Mouse (Mus musculus) thymus, postnatal 14 days (tissue): ENCODE measurements around the gene Oit3.

Source experiments
- DNase-seq: peaks from one replicate; pipeline ENCODE4 v3.0.0; 2021

Oit3 gene

DNA sequence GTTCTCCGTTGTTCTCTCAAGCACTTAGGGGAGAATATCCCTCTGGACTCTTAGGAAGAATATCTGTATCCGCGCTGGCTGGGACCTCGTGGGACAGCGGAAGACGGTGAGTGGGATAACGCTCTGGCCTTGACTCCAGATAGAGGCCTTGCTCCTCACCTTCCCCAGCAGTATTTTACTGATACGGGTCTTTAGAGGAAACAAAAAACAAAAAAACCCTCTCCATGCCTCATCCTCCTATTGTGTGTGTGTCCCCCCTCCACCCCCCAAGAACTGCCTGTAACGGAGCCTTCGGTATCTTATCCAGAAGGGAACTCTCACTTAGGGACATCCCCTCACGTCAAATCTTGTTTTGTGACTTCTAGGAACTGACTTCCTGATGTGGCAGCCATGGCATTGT, at the start of gene Oit3:
TSS of gene Oit3 (minus strand) at position 44 of the 400 bp plus-strand sequence.
- no peak for DNase-seq

DNA sequence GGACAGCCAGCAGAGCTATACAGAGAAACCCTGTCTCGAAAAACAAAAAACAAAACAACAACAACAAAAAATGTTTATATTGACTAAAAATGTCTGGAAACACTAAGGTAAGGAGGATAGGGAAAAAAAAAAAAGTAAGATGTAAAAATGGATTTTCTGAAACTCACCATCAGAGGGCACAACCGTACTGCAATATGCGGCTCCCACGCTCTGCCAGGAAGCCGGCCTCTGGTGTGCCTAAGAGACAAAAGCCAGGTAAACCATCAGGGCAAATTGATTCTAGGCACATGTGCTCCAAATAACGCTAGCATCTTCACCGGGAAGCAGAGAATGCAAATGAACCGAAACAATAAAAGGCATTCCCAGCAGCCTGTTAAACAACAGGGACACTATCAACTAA, 49.3 kb upstream of the Oit3 start:
- peak; percentile 52 for DNase-seq

DNA sequence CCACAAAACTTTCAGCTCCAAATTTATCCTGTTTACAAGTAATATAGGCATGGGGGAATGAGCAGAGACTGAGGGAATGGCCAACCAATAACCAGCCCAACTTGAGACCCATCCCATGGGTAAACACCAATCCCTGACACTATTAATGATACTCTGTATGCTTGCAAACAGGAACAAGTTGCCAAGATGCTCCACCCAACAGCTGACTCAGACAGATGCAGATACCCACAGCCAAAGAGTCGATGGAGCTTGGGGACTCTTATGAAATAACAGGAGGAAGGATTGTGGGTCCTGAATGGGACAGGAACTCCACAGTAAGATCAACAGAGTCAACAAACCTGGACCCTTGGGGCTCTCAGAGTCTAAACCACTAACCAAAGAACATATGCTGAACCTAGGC, 47.8 kb upstream of the Oit3 start:
- no peak for DNase-seq

DNA sequence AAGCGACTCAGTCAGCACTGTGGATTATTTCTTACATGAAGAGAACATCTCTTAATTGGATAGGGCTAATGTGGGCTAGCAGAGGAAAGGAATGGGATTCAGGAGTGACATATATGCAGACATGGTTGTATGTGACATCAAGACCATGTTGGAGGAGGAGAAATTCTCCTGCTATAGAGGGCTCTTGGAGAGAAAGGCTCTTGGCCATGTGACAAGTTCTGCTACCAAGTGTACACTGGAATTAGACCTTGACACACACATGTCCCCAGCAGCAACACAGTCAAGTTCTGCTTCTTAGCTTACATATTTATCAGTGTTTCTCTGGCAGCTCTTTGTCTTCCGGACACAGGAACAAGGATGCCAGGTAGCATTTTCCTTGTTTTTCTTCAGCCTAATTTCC, 45.8 kb upstream of the Oit3 start:
- no peak for DNase-seq

DNA sequence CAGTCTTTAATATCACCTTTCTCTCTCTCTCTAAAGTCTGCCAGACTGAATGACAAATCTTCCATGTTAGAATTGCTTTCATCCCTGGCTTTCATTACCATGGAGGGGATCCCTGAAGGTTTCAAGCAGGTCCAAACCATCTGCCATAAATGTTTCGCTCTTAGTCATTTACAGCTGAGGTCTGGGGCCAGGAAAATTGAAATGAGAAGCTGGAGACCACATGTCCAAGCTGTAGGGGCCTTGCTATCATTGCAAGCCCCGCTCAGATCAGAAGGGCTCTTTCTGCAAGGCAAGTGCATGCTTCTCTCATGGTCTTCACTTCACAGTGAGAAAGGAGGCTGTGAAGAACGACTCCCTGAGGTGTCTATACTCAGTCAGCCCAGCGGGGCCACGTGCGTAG, 42.7 kb upstream of the Oit3 start:
- DNase-seq: no peak

DNA sequence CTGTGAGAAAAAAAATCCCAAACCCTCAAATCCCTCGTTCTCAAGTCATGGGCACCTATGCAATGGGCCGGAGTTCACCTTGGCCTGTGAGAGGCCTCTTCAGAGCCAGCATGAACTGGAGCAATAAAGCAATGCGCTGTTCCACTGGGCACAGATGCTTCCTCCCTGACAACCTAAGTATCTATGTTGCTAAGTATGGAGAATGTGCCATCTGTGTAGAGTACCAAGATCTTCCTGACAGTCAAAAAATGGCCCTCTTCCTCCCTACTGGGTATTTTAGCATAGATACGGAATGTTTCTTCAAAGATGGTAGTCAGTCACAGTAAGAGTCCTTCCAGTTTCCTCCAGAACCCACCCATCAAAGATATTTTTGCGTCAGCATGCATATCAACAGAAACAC, 39.8 kb upstream of the Oit3 start:
- DNase-seq: no peak

DNA sequence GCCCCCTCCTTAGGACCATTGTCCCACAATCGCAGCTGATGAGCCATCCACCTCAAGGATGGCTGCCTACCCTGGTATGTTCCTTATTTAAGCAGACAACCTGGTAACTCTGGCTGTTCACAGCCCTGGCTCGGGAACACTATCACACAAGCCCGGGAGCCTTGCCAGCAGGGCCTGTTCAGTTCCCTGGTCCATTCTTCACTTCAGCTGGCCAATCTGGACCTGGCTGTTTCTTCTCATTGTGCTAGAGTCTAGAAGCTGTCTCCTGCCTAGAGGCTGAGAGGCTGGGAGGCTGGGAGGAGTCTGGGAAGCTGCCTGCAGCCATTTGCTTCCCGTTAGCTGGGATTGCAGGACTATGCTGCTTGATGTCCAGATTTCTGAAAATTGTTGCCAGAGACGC, 28.9 kb upstream of the Oit3 start:
- no peak for DNase-seq

DNA sequence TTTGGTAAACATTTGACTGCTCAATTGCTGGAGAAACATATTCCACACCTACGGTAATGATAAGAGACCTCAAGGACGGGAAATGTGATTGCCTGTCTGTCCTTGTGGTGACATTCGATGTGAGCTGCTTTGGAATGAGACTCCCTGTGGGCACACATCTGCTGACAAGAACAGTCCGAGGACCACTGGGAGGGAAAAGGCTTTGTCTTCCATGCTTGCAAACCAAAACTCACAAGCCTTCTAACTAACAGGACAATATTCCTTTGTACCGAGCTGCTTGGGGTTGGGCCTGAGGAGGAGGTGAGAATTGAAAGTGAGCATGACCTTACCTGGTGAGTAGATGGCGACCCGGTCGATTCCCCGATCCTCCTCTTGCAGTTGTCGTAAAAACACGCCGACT, 25.7 kb upstream of the Oit3 start:
- no peak for DNase-seq

DNA sequence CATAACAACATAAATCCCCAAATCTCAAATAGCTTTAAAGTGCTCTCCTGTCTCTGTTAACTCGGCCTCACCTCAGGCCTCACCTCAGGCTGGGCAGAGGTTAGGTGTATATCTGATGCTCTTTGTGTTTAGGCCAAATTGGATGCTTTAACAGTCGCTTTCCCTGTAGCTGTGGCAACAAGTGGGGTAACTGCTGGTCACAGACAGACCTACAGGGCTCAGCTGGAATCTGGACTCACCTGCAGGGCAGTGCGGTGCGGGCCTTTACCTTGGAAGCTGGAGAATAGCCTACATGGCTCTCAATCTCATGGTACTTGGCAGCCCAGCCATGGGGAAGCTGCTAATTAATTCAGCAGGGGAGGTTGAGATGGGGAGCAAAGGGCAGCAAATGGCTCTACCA, 25.0 kb upstream of the Oit3 start:
- no peak for DNase-seq

DNA sequence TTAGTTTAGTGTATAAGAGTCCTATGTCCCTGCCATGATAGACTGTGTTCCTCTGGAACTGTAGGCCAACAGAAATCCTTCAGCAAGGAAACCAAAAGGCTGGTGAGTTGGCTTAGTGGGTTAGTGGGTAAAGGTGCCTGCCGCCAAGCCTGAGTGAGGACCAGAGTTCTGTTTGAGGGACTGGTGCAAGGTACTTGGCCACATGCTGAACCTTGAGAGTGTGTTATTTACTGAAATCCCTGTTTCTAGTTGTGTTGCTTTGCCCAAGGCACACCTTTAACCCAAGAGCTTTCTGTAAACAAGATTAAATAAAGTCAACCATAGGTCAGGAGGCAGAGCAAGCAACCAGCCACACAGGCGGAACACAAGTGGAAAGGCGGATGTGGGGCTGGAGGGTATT, 24.0 kb upstream of the Oit3 start:
- DNase-seq: no peak

DNA sequence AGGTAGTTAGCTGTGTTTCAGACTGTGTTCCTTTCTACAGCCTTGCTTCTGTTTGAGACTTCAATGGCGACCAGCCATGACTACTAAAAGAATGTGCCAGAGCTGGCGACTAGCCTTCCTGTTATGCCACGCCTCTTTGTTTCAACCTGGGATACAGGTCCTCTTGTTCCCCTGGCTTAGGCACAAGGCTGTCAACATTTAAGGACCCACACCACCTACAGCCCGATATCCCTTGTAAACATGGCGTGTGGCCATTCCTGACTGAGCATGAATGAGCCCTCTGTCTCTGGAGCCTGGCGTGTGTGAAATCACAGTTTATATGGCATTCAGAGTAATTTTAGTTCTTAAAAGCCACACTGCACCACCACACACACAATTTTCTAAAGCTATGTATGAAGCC, 20.7 kb upstream of the Oit3 start:
- no peak for DNase-seq

DNA sequence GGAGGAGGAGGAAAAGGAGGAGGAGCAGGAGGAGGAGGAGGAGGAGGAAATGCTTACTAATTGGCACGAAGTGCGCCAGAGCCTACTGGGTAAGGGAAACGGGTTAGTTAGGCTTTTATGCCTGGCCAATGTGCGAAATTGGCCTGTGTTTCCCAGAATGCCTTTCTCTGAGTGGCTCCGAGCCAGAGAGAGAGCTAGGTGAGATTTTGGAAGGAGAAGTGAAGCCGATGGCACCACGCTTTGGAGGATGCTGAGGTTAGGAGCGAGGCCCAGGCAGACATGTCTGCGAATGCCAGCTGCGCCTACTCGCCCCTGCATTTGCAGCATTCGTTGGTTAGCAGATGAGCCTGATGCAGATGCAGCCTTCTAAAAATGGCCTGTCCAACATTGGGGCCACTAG, 18.2 kb upstream of the Oit3 start:
- DNase-seq: no peak

DNA sequence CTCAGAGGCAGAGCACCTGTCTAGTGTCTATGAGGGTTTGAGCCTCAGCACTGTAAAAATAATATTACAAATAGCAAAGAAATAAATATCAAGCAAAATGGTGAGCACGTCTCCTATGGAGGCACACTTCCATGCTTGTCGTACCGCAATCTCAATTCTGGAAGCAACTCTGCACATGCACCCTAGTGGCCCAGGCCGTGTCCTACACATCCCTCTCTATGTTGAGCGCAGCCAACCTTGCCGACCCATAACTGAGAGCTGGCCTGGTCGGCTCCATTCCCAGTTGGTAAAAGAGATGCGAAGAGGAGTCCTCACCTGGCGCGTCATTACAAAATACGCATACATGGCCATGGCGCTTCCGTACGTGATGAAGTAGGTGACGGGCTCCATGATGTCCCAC, 13.1 kb upstream of the Oit3 start:
- DNase-seq: no peak

DNA sequence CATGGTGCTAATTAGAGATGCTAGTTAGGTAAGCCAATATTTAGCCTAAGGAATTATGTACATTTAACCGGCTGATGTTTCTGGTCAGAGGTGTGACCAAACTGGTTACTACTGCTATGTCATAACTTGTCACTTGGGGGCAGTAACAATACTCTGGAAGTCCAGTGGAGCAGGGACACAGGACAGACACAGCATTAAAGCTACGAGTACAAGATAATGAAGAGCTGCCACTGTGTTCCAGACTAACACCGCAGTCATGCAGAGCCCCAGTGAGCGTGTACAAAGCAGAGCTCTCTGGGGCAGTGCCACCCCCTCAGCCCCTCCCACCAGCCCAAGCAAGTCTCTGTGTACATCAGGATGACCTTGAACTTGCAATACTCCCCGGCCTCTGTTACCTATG, 10.3 kb upstream of the Oit3 start:
- no peak for DNase-seq

DNA sequence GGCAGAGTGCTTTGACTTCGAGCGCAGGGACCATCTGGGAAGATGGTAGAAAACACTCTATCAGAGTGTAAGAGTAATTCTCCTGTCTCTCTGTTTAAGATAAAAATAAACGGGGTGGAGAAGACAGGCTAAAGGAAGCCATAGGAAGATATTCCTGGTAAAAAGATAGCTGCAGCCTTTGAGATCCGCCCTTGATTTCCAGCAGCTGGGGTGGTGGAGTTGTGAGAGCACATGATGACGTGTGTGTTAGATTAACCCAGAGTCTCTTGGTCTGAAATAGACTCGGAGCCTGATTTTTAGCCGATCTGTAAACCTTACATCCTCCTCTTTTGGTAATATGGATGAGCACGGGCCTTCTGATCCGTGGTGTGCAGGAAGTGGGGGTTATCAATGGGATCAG, 6.0 kb upstream of the Oit3 start:
- DNase-seq: no peak

DNA sequence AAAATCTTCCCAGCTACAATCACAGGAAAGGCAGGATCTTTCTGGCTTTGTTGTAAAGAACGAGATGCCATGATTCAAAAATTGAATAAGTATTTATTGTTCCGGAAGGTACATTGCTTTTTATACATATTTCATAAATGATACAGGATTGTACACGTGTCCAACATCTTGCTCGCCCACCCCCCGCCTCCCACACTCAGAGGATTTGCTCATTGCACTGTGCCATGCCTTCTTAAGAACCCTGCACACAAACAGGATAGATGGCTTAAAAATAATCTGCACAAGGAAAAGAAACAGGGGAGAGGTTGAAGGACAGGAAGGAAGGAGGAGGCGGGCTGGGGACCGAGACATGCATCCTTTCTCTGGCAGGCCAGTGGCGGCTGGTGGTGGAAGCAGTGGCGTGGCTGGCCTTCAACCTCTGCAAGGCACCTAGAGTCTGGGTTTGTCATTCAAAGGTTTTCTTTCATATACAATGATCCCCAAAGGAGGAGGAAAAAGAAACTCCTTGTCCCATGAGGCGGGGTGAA, 5.4 kb upstream of the Oit3 start:
- no peak for DNase-seq

DNA sequence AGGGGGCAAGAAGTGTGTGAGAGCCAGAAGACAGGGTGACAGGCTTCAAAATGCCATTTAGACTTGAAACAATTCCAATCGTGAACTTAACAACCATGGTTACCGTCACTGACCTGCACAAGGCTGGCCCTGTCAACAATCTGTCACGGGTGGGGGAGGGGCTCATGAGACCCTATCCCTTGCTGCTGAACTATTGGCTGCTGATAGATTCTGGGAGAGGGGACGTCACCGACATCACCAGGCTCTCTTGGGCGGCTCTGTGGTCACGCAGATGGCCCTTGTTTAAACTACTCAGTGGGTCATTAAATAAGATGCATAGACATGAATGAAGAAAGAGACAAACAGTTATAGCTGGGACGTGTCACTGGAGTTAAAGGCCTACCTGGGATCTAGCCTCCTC, 3.1 kb upstream of the Oit3 start:
- no peak for DNase-seq

DNA sequence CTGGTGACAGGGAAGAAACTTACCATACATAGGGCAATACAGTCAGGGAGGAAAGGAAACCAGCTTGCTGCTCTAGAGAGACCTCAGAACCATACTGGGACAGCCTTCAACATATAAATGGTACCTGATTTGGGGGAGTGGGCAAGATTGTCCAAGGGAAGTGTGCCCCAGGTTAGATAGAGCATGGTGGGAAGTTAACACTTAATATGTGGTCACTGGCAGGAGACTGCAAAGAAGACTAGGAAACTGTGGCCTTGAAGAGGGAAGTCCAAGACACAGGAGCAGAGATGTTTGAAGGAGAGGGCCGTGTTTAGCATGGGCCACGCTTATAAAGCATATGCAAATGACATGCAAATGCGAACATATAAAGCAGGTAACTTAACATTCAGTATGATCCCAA, 2.5 kb upstream of the Oit3 start:
- DNase-seq: no peak

DNA sequence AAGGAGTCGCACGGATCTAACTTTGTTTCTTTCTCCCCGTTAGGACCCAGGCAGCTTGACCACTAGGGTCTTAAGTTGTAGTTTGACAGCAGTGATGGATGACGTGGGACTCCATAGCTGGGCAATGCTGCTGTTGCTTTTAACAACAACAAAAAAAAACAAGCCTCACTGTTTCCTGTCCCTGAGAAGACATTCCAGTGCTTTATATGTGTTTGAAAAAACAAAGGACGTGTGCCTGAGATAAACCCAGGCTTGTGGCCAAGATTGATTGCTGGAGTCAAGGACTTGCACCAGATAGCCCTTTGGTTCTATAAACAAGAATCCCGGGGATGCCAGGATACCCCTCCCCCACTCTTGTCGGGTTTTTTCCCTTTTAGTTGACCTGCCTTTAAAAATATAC, 1.6 kb upstream of the Oit3 start:
- no peak for DNase-seq

DNA sequence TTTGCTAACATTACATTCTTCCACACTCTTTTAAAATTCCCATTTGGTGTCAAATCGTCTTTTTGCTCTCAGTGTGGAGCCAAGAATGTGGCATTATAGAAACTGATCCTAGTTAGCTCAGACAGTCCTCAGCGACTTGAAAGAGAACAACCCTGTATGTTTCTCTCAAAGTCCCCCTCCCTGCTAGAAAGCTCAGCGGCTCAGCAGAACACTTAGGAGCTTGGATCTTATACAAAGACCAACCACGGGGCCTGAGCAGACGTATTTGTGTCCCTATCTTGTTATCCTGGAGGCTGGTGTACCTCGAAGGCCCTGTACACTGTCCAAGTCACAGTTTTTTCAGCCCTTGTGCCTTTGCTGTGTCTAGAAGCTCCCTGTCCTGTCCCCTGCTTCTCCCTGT, 1.4 kb downstream of the Oit3 start:
- DNase-seq: no peak

DNA sequence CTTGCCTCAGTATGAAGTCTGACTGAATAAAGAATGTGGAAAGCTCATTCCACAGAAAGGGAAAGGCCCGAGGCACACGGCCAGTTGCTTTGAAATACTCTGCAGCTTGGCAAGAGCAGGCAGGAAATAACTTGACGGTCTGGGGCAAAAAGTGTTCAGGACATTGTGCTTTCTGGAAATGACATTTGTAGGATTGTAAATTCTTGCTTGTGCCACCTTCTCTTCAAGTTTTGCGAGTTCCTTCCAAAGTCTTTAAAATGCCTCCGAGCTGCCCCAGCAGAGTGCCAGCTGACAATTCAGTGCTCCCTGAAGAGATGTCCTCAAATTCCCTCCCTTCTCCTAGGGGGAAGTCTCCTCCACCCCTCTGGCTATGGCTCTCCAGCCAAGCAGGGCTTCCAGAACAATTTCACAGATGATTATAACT, 2.1 kb downstream of the Oit3 start:
- DNase-seq: no peak

DNA sequence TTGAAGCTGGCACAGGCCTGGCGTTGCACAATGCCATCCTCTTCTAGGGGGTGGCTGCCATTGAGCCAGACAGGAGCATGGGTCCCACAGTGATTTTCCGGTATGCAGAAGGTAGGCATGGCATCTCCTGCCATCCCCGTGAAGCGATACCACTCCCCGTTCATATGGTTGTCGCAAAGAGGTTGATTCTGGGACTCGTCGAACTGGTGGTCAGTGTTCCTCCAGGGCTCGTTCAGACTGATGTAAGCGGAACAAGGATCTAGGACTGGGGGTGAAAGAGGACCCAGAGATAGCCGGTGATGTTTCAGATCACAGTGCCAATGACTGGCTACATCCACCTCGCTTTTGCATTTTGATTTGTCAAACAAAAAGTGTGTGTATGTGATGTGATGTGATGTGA, 2.9 kb downstream of the Oit3 start:
- no peak for DNase-seq

DNA sequence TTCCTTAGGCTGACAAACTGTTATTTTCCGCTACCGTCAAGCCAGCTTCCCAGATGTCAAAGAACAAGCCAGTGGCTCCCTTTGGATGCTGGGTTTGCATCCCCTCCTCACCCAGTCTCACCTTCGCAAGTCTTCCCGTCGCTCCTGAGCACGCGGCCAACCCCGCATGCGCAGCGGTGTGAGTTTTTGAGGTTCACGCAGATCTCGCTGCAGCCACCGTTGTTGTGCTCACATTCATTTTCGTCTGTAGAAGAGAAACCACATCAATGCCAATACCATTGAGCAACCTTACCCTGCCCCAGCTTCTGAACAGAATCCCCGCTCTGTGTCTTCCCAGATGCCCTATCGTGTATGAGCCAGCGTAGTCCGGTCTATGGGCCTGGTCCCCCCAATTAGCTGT, 5.8 kb downstream of the Oit3 start:
- DNase-seq: no peak

DNA sequence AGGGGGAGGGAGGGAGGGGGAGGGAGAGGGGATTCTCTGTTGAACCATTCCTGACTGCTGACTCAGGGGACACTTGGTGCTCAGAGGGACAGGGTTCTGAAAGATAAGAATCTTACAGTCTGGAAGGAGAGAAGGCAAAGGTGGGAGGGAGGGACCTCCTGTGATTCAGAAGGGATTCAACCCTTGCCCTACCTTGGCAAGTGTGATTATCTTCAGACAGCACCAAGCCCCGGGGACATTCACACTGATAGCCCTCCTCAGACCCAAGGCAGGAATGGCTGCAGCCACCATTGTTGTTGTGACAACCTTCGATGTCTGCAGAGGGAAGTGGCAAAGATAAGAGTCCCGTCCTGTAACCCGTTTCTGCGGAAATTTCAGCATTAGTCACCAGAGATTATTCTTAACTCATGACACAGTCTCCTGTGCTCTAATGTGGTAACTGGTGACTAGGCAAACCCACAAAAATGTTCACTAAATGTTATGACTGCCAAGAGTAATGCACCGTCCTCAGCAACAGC, 10.8 kb downstream of the Oit3 start:
- no peak for DNase-seq

DNA sequence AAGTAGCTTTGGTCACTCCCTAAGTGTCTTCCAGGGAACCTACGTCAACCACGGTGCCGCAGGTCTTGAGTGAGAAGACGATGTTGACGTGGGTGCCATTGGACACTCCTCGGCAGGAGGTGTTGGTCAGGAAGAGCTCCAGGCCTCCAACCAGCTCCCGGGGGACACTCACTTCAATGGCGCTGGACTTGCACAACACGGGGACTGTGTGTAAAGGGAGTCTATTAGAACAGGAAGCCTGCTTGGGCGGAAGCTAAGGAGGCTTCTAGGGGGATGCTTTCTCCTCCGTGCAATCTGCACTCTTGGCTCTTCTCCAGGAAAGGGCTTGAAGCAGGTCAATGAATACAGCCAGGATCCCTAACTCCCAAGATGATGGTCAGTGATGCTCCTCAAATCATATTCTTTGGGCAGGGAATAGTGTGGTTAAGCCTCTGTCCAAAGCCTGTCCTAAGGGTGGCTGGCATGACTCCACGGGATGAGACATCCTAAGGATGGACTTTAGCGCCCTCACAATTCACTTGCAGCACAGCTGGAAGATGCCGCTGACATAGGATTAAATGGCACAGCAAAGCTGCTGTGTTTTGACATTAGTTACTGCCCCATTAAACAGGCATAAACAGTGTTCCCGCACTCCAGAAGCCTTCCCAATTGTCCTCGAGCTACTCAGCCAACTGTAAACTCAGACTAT, 12.0 kb downstream of the Oit3 start:
- DNase-seq: no peak
